In genomic region chr5:143994632-143995365, GRCm38 (mm10) we compare ENCODE assay signal across 19 mouse cellular contexts. TPM values are rescaled to one million over a fixed set of nuclear protein-coding genes. Genes with fewer than 3 reads are reported as not detected.
A peak's percentile ranks its signal among the peaks of the same experiment; 100 is the strongest.
DNase-seq lines count a peak whose midpoint lies in the region; TF ChIP-seq lines count a peak whose summit lies in the region.
"Had no signal": no experiment of that assay in that cellular context is flagged by ENCODE, and none has a peak within 500 bp of the region (broad histone marks: within the 10 kb centered on the region; RNA-seq: fewer than 3 reads in every experiment).

No protein-coding gene starts in this region.

- peaks cover 4% of the 10 kb centered on the region; the same call in 1 of the 2 replicates for H3K4me1 ChIP-seq in heart, embryonic 10.5 days
- no peaks in the 10 kb centered on the region for H3K4me1 ChIP-seq in heart, adult 2 months (ENCODE audit: control insufficient read depth, insufficient read depth, low read length)
- no peaks in the 10 kb centered on the region; the same call in 1 of the 2 replicates for H3K4me1 ChIP-seq in lung, adult 2 months (ENCODE audit: control insufficient read depth, insufficient read depth, low read length)
- H3K4me1 ChIP-seq: neural tube, embryonic 12.5 days had no signal

- no peaks in the 10 kb centered on the region for H3K9me3 ChIP-seq in heart, embryonic 10.5 days
- H3K9me3 ChIP-seq: neural tube, embryonic 12.5 days had no signal

- DNase-seq in heart, embryonic 10.5 days (ENCODE audit: low spot score): no peak
- no peak for DNase-seq in heart, adult 2 months
- DNase-seq in lung, adult 2 months: no peak
- no peak for DNase-seq in lung, postnatal 25 days (ENCODE audit: low spot score)
- DNase-seq in MN1 (ENCODE audit: low spot score): peak; percentile 81
- DNase-seq in lung, postnatal 36 days: peak; percentile 22
- DNase-seq in testis, postnatal 10 days (ENCODE audit: low spot score): no peak
- DNase-seq: cerebellum, adult 18-20 months; gastrocnemius, postnatal 14 days; kidney, postnatal 36 days had no signal

- WGBS in heart, embryonic 10.5 days: 74% methylated on average over 11 of the region's 11 CpGs
- WGBS in heart, adult 2 months: 59% methylated on average over 11 of the region's 11 CpGs
- WGBS in lung, adult 2 months: 54% methylated on average over 11 of the region's 11 CpGs

- no peak overlapping the region for H3K9ac ChIP-seq in heart, adult 2 months (ENCODE audit: low read depth, low read length)
- H3K9ac ChIP-seq: neural tube, embryonic 12.5 days had no signal

- intact Hi-C loops in heart, adult 2 months (cut with DNase I): no loop called here

- no peak for TF ChIP-seq POLR2A in heart, adult 2 months (IDR thresholded peaks at IDR 0.05; ENCODE audit: insufficient read depth, low read depth, low read length)
- TF ChIP-seq POLR2A in lung, adult 2 months (IDR thresholded peaks at IDR 0.05; ENCODE audit: borderline replicate concordance, extremely low read depth, low read depth, low read length): no peak

- 0 out of 2 replicates have a peak overlapping the region, but pooled peaks have one; percentile 62 for H3K27ac ChIP-seq in heart, embryonic 10.5 days
- H3K27ac ChIP-seq in heart, adult 2 months: no peak overlapping the region
- H3K27ac ChIP-seq: macrophage; neural tube, embryonic 12.5 days had no signal

- no peaks in the 10 kb centered on the region for H3K27me3 ChIP-seq in heart, embryonic 10.5 days (ENCODE audit: insufficient read depth, poor library complexity, severe bottlenecking)
- no peaks in the 10 kb centered on the region for H3K27me3 ChIP-seq in heart, adult 2 months (ENCODE audit: control insufficient read depth, insufficient read depth, low read length)
- H3K27me3 ChIP-seq: neural tube, embryonic 12.5 days had no signal

- no peaks in the 10 kb centered on the region for H3K79me2 ChIP-seq in heart, adult 2 months (replicated peaks; ENCODE audit: control insufficient read depth, insufficient read depth, low read length)

- peaks cover 95% of the 10 kb centered on the region for H3K36me3 ChIP-seq in heart, embryonic 10.5 days
- no peaks in the 10 kb centered on the region; the same call in 1 of the 2 replicates for H3K36me3 ChIP-seq in heart, adult 2 months (ENCODE audit: control insufficient read depth, insufficient read depth, low read length)

- TF ChIP-seq EP300 in heart, adult 2 months (IDR thresholded peaks at IDR 0.05; ENCODE audit: insufficient read depth, low read depth, low read length): no peak

- no peak for TF ChIP-seq CTCF in heart, adult 2 months (IDR thresholded peaks at IDR 0.05)
- TF ChIP-seq CTCF in lung, adult 2 months (IDR thresholded peaks at IDR 0.05; ENCODE audit: insufficient read depth, low read length): peak; percentile 22; the same call in 1 of the 2 replicates

- no peak overlapping the region for H3K4me3 ChIP-seq in heart, embryonic 10.5 days
- no peak overlapping the region for H3K4me3 ChIP-seq in heart, adult 2 months
- no peak overlapping the region for H3K4me3 ChIP-seq in lung, adult 2 months (replicated peaks; ENCODE audit: extremely low read depth, low read depth, low read length)
- H3K4me3 ChIP-seq: neural tube, embryonic 12.5 days had no signal

RNA-seq across cellular contexts. Expression of gene Ccz1, which starts 19.9 kb away (rescaled TPM):
- 62.0 and 84.6 TPM in 2 replicates for polyA plus RNA-seq in heart, embryonic 10.5 days (2016; fragmentation: Nextera tagmentation; extraction: Ambion mirVana)
- 10 to 100 TPM; 25.0 to 29.6 TPM for total RNA-seq in heart, adult 2 months (2021)
- polyA plus RNA-seq in heart, adult 2 months (2012; rRNA removed): 9.3 and 16.7 TPM in 2 replicates
- 8.3 and 13.4 TPM in 2 replicates for polyA plus RNA-seq in lung, adult 2 months (2012; rRNA removed)

RNA-seq across cellular contexts. Expression of gene Ocm, which starts 31.7 kb away (rescaled TPM):
- polyA plus RNA-seq in heart, embryonic 10.5 days (2016; fragmentation: Nextera tagmentation; extraction: Ambion mirVana): 0.21 TPM in 1 of 2 replicates, not detected in the other
- total RNA-seq in heart, adult 2 months (2021): not detected
- polyA plus RNA-seq in heart, adult 2 months (2012; rRNA removed): not detected in 2 replicates
- polyA plus RNA-seq in lung, adult 2 months (2012; rRNA removed): not detected in 2 replicates
- total RNA-seq: common myeloid progenitor, adult 5-6 weeks; gastrocnemius, postnatal 14 days; hematopoietic stem cell, adult 5-6 weeks had no signal
- polyA plus RNA-seq: forebrain, embryonic 14.5 days; heart, embryonic 11.5 days; intestine, embryonic 14.5 days; limb, embryonic 14.5 days; macrophage; midbrain, embryonic 16.5 days had no signal

Comparison
In these comparisons a context has a peak if more than half of its experiments do, and no peak if none do; other contexts are left out.
1. DNase-seq: peak in MN1 (single experiment) and lung, postnatal 36 days (single experiment); none in heart, embryonic 10.5 days (single experiment), heart, adult 2 months (0 of 2), lung, adult 2 months (single experiment), lung, postnatal 25 days (single experiment) and testis, postnatal 10 days (single experiment).